Mouse (Mus musculus): ENCODE results near the gene Hamp. TPM values are rescaled to one million over a fixed set of nuclear protein-coding genes. Genes with fewer than 3 reads are reported as not detected.

Gene Hamp
- polyA plus RNA-seq, 1 experiment: not detected

- no peaks in the 10 kb centered on the region for H3K27me3 ChIP-seq (ENCODE audit: control insufficient read depth)
- no peaks in the 10 kb centered on the region for H3K9me3 ChIP-seq (ENCODE audit: control insufficient read depth, low read length)
- H3K4me1 ChIP-seq (ENCODE audit: control insufficient read depth): no peaks in the 10 kb centered on the region
- no peaks in the 10 kb centered on the region for H3K36me3 ChIP-seq (ENCODE audit: control insufficient read depth)
- TF ChIP-seq TAL1 (IDR thresholded peaks at IDR 0.05; ENCODE audit: low read length) (no peak), GATA1 (IDR thresholded peaks at IDR 0.05; ENCODE audit: low read length) (no peak)
- no peak overlapping the region for H3K4me3 ChIP-seq (replicated peaks)
Measured at GRCm38 (mm10) chr7:30892515-30892914, 51.3 kb downstream of the Hamp start.

Other genes with a start within 250 kb of the Hamp start
- not detected in 2 replicates for gene 2200002J24Rik, start 245.1 kb downstream of the Hamp start, polyA plus RNA-seq (2012)
- gene Atp4a, start 231.8 kb downstream of the Hamp start, polyA plus RNA-seq (2012): not detected in 2 replicates
- gene Tmem147, start 214.5 kb downstream of the Hamp start, polyA plus RNA-seq (2012): 1.3 and 1.6 TPM in 2 replicates
- not detected in 2 replicates for gene Gapdhs, start 200.4 kb downstream of the Hamp start, polyA plus RNA-seq (2012)
- gene Sbsn, start 192.6 kb downstream of the Hamp start, polyA plus RNA-seq (2012): 0.15 TPM in 1 of 2 replicates, not detected in the other
- not detected in 2 replicates for gene Dmkn, start 180.3 kb downstream of the Hamp start, polyA plus RNA-seq (2012)
- not detected in 2 replicates for gene Krtdap, start 156.1 kb downstream of the Hamp start, polyA plus RNA-seq (2012)
- gene Ffar2, start 120.3 kb downstream of the Hamp start, polyA plus RNA-seq (2012): 0.08 TPM in 1 of 2 replicates, not detected in the other
- gene Ffar3, start 87.9 kb downstream of the Hamp start, polyA plus RNA-seq (2012): 0.02 TPM in 1 of 2 replicates, not detected in the other
- not detected in 2 replicates for gene Ffar1, start 82.5 kb downstream of the Hamp start, polyA plus RNA-seq (2012)
- not detected in 2 replicates for gene Cd22, start 63.7 kb downstream of the Hamp start, polyA plus RNA-seq (2012)
- gene Mag, start 29.2 kb downstream of the Hamp start, polyA plus RNA-seq (2012): 0.03 TPM in 1 of 2 replicates, not detected in the other
- not detected in 2 replicates for gene Hamp2, start 19.4 kb downstream of the Hamp start, polyA plus RNA-seq (2012)
- 30.7 and 40.4 TPM in 2 replicates for gene Usf2, start 12.8 kb upstream of the Hamp start, polyA plus RNA-seq (2012)
- 0.06 TPM in 1 of 2 replicates, not detected in the other for gene Lsr, start 29.4 kb upstream of the Hamp start, polyA plus RNA-seq (2012)
- gene Fam187b, start 29.8 kb upstream of the Hamp start, polyA plus RNA-seq (2012): not detected in 2 replicates
- gene Fxyd5, start 98.4 kb upstream of the Hamp start, polyA plus RNA-seq (2012): 1.2 and 1.7 TPM in 2 replicates
- not detected in 2 replicates for gene Fxyd7, start 107.4 kb upstream of the Hamp start, polyA plus RNA-seq (2012)
- 0.28 and 1.7 TPM in 2 replicates for gene Fxyd1, start 113.2 kb upstream of the Hamp start, polyA plus RNA-seq (2012)
- 0.03 TPM in 1 of 2 replicates, not detected in the other for gene Lgi4, start 115.3 kb upstream of the Hamp start, polyA plus RNA-seq (2012)
- gene Fxyd3, start 132.7 kb upstream of the Hamp start, polyA plus RNA-seq (2012): not detected in 2 replicates
- 0.07 and 0.15 TPM in 2 replicates for gene Hpn, start 171.3 kb upstream of the Hamp start, polyA plus RNA-seq (2012)
- 0.07 and 0.08 TPM in 2 replicates for gene Scn1b, start 183.0 kb upstream of the Hamp start, polyA plus RNA-seq (2012)
- gene Gramd1a, start 211.9 kb upstream of the Hamp start, polyA plus RNA-seq (2012): 0.46 and 0.52 TPM in 2 replicates

Data from erythroblast, embryonic 14.5 days (primary cell).